Mouse (Mus musculus) right cerebral cortex, postnatal 14 days (tissue): ENCODE data around the gene Crtap.
A peak's percentile ranks its signal among the peaks of the same experiment; 100 is the strongest.
"Not testable (repeated sequence)": the region's sequence is repeated elsewhere in the genome, so short reads cannot be mapped to it uniquely, and the experiment has no call there.

ENCODE experiments used
- DNase-seq: peaks from one replicate; pipeline ENCODE4 v3.0.0; 2022

The Crtap gene

GRCm38 (mm10) chr9:114394677-114395076 lies 4.2 kb upstream of the Crtap start:
- no peak for DNase-seq

GRCm38 (mm10) chr9:114394136-114394535 lies 3.7 kb upstream of the Crtap start:
- DNase-seq: not testable (repeated sequence)

- no peak for DNase-seq
These were observed 237 bp upstream of the Crtap start for GRCm38 (mm10) chr9:114390749-114391075.

- no peak for DNase-seq
These were observed 1.0 kb downstream of the Crtap start for GRCm38 (mm10) chr9:114389371-114389904.

- no peak for DNase-seq
These were observed 1.6 kb downstream of the Crtap start for GRCm38 (mm10) chr9:114388701-114389370.

GRCm38 (mm10) chr9:114388288-114388687 lies 2.2 kb downstream of the Crtap start:
- no peak for DNase-seq

- DNase-seq: no peak
These were observed 3.4 kb downstream of the Crtap start for GRCm38 (mm10) chr9:114387086-114387485.

GRCm38 (mm10) chr9:114385160-114385559 lies 5.3 kb downstream of the Crtap start:
- no peak for DNase-seq

GRCm38 (mm10) chr9:114384691-114385090 lies 5.8 kb downstream of the Crtap start:
- DNase-seq: no peak

GRCm38 (mm10) chr9:114382936-114383710 lies 7.4 kb downstream of the Crtap start:
- DNase-seq: no peak

- no peak for DNase-seq
These were observed 9.4 kb downstream of the Crtap start for GRCm38 (mm10) chr9:114380881-114381733.

GRCm38 (mm10) chr9:114379871-114380270 lies 10.6 kb downstream of the Crtap start:
- DNase-seq: no peak

GRCm38 (mm10) chr9:114377168-114377567 lies 13.3 kb downstream of the Crtap start:
- no peak for DNase-seq

GRCm38 (mm10) chr9:114375276-114375962 lies 15.1 kb downstream of the Crtap start:
- DNase-seq: no peak

- peak; percentile 44 for DNase-seq
These were observed 18.8 kb downstream of the Crtap start for GRCm38 (mm10) chr9:114371717-114372116.

GRCm38 (mm10) chr9:114369389-114369788 lies 21.1 kb downstream of the Crtap start:
- DNase-seq: not testable (repeated sequence)

- DNase-seq: no peak
These were observed 22.0 kb downstream of the Crtap start for GRCm38 (mm10) chr9:114368471-114368858.

- peak; percentile 88 for DNase-seq
These were observed 22.5 kb downstream of the Crtap start for GRCm38 (mm10) chr9:114367783-114368470.

- DNase-seq: not testable (repeated sequence)
These were observed 60.6 kb downstream of the Crtap start, which contains the start of gene Bcl2a1c for GRCm38 (mm10) chr9:114329855-114330254. TSS of gene Bcl2a1c (plus strand) at chr9:114330135.

GRCm38 (mm10) chr9:114328332-114328731 lies 62.1 kb downstream of the Crtap start:
- DNase-seq: not testable (repeated sequence)

- no peak for DNase-seq
These were observed 64.3 kb downstream of the Crtap start for GRCm38 (mm10) chr9:114326011-114326748.
